Mouse (Mus musculus): Measurements from ENCODE around the gene Vmn1r29. TPM values are rescaled to one million over a fixed set of nuclear protein-coding genes. Genes with fewer than 3 reads are reported as not detected.
"Not testable (repeated sequence)": the region's sequence is repeated elsewhere in the genome, so short reads cannot be mapped to it uniquely, and the experiment has no call there.

The Vmn1r29 gene
- polyA plus RNA-seq (2012; rRNA removed), result not detected in 2 replicates

DNA sequence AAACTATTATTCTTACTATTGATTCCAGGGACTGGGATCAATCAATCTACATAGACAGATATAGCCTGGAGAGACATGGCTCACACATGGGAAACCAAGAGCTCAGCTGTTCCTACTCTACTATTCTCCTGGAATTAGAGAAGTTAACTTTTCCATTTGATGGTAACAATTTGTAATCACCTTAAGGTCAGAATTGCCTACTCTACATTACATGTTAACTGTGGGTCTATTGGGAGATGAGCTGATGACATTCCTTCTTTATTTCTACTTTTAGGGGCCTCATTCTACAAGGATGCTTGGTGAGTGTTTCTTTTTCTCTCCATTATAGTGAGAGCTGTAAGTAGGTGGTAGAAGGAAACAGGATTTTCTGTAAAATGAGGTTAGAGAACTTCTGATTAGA, at the start of gene Vmn1r29:
Gene Vmn1r29, plus strand, starts transcription at position 301 of the 400 bp plus-strand sequence.
- no peak for DNase-seq (ENCODE audit: low read depth)

DNA sequence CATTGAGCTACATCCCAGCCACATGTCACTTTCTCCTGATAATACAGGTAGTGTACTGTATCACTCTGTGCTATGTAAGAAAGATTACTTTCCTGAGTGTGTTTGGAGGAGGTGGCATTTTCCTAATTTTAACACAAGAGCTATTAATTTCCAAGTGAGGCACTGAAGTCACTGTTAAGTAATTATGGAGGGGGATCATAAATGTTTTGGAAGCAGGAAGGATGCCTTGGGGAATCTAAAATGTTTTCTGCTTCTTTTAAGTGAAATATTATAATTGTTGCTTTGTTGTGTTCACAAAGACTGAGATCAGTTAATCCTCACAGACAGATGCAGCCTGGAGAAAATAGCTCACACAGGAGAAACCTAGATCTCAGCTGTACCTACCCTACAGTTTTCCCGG, 39.6 kb upstream of the Vmn1r29 start, which contains the start of gene Vmn1r28:
Gene Vmn1r28, plus strand, starts transcription at position 301 of the 400 bp plus-strand sequence.
- DNase-seq (ENCODE audit: low read depth), result no peak

GRCm38 (mm10) chr6:58279661-58280060, 21.7 kb upstream of the Vmn1r29 start:
- DNase-seq (ENCODE audit: low read depth), result not testable (repeated sequence)

- DNase-seq (ENCODE audit: low read depth), result no peak
Observed at GRCm38 (mm10) chr6:58292201-58292600, 9.1 kb upstream of the Vmn1r29 start.

DNA sequence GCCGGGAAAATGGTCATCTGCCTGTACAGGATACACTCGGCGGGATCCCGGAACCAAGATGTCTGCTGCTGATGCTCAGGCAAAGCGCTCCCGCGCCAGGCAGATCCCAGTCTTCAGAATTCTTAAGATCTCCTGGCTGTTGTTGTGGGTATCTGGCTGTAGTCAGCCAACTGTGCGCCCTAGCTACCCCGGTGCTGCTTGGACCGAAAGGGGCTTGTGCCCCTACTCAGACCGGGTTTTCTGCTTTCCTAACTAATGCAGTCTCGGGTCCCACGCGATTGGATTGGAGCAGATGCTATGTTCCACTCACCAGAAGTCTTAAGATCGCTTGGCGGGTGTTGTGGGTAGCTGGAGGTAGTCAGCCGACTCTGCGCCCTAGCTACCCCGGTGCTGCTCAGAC, 2.8 kb upstream of the Vmn1r29 start:
- DNase-seq (ENCODE audit: low read depth), result not testable (repeated sequence)

- not testable (repeated sequence) for DNase-seq (ENCODE audit: low read depth)
Observed at GRCm38 (mm10) chr6:58330686-58331085, 29.3 kb downstream of the Vmn1r29 start.

Other genes with a start within 250 kb of the Vmn1r29 start
- gene Vmn1r27, start 82.7 kb upstream of the Vmn1r29 start, polyA plus RNA-seq (2012; rRNA removed), result not detected in 2 replicates
- gene Vmn1r28, start 39.5 kb upstream of the Vmn1r29 start, polyA plus RNA-seq (2012; rRNA removed), result not detected in 2 replicates
- gene Vmn1r30, start 141.8 kb downstream of the Vmn1r29 start, polyA plus RNA-seq (2012; rRNA removed), result not detected in 2 replicates
- not detected in 2 replicates for gene Vmn1r31, start 173.8 kb downstream of the Vmn1r29 start, polyA plus RNA-seq (2012; rRNA removed)

Data from gonadal fat pad, adult 2 months (tissue).